Mouse (Mus musculus) midbrain, embryonic 11.5 days (tissue): ENCODE results near the gene Grm1. TPM values are rescaled to one million over a fixed set of nuclear protein-coding genes. Genes with fewer than 3 reads are reported as not detected.

Experiments used
- ATAC-seq: fragments of 200-750 bp; cut with Nextera tagmentation; 2 replicates; pipeline ENCODE4 v1.8.0; 2017; ENCODE audit warnings: moderate TSS enrichment, moderate library complexity; ENCODE audit not compliant: low FRiP score
- DNase-seq: peaks from one replicate; pipeline ENCODE4 v3.0.0; 2015; ENCODE audit warnings: low spot score; ENCODE audit errors: missing footprints
- H3K27ac ChIP-seq: fragments of 300-500 bp; sonication (generic); 2 replicates; pipeline ENCODE4 v1.5.1; 2014; ENCODE audit warnings: low read depth, low read length
- H3K27me3 ChIP-seq: fragments of 300-500 bp; sonication (generic); 2 replicates; pipeline ENCODE4 v1.6.1; 2014; ENCODE audit warnings: mild to moderate bottlenecking, low read length, moderate library complexity, mixed read lengths; ENCODE audit not compliant: control insufficient read depth, insufficient read depth
- H3K36me3 ChIP-seq: fragments of 300-500 bp; sonication (generic); 2 replicates; pipeline ENCODE4 v1.6.1; 2014; ENCODE audit warnings: mild to moderate bottlenecking, low read length, moderate library complexity, mixed read lengths; ENCODE audit not compliant: control insufficient read depth, insufficient read depth
- H3K4me1 ChIP-seq: fragments of 300-500 bp; sonication (generic); 2 replicates; pipeline ENCODE4 v1.6.1; 2014; ENCODE audit warnings: low read length; ENCODE audit not compliant: control insufficient read depth, insufficient read depth
- H3K4me2 ChIP-seq: fragments of 300-500 bp; sonication (generic); 2 replicates; pipeline ENCODE4 v1.6.1; 2014; ENCODE audit warnings: mild to moderate bottlenecking, moderate library complexity
- H3K4me3 ChIP-seq: fragments of 300-500 bp; sonication (generic); 2 replicates; pipeline ENCODE4 v1.5.1; 2014; ENCODE audit warnings: low read depth, low read length
- H3K9ac ChIP-seq: fragments of 300-500 bp; sonication (generic); 2 replicates; pipeline ENCODE4 v1.6.1; 2014; ENCODE audit warnings: low read length
- H3K9me3 ChIP-seq: fragments of 300-500 bp; sonication (generic); 2 replicates; pipeline ENCODE4 v1.6.1; 2016; ENCODE audit warnings: low read length; ENCODE audit not compliant: control insufficient read depth
- WGBS: fragments of 180-500 bp; shearing (Covaris S2); extraction: QIAGEN DNeasy Blood & Tissue Kit; methylation state at CpG from one replicate; pipeline ENCODE4 v1.1.7; 2014; 5-methylcytosine and 5-hydroxymethylcytosine counted together
- polyA plus RNA-seq: library from polyadenylated mRNA; unstranded; fragments of >200 nt; fragmentation: Nextera tagmentation; extraction: Ambion mirVana; gene quantifications from 2 replicates; pipeline ENCODE4 v1.2.1, GENCODE M21; 2014

Gene Grm1
- polyA plus RNA-seq, 1 experiment from 2014 or later: 0.36 TPM

GRCm38 (mm10) chr10:10818061-10818460 lies 264.1 kb downstream of the Grm1 start:
- no peak overlapping the region for H3K9ac ChIP-seq
- no peaks in the 10 kb centered on the region for H3K36me3 ChIP-seq
- no peak overlapping the region for H3K4me3 ChIP-seq
- H3K4me1 ChIP-seq: no peaks in the 10 kb centered on the region
- H3K9me3 ChIP-seq: no peaks in the 10 kb centered on the region
- ATAC-seq (no peak), DNase-seq (no peak)
- H3K27me3 ChIP-seq: no peaks in the 10 kb centered on the region
- 90% methylated on average over 2 of the region's 2 CpGs for WGBS
- H3K27ac ChIP-seq: no peak overlapping the region
- H3K4me2 ChIP-seq: no peak overlapping the region

GRCm38 (mm10) chr10:10814631-10815216 lies 267.4 kb downstream of the Grm1 start:
- H3K36me3 ChIP-seq: no peaks in the 10 kb centered on the region
- H3K27ac ChIP-seq: no peak overlapping the region
- no peaks in the 10 kb centered on the region for H3K27me3 ChIP-seq
- ATAC-seq: no peak
- H3K4me2 ChIP-seq: no peak overlapping the region
- no peak overlapping the region for H3K4me3 ChIP-seq
- no peak for DNase-seq
- WGBS: 72% methylated on average over 2 of the region's 2 CpGs
- no peak overlapping the region for H3K9ac ChIP-seq
- H3K4me1 ChIP-seq: no peaks in the 10 kb centered on the region
- no peaks in the 10 kb centered on the region for H3K9me3 ChIP-seq

GRCm38 (mm10) chr10:10812750-10813711 lies 269.1 kb downstream of the Grm1 start:
- no peak for DNase-seq
- Histone ChIP-seq H3K4me1 (no peaks in the 10 kb centered on the region), H3K27me3 (no peaks in the 10 kb centered on the region), H3K4me3 (no peak overlapping the region), H3K9me3 (no peaks in the 10 kb centered on the region), H3K27ac (no peak overlapping the region), H3K9ac (no peak overlapping the region), H3K4me2 (no peak overlapping the region), H3K36me3 (no peaks in the 10 kb centered on the region)
- ATAC-seq: no peak
- WGBS: 51% methylated on average over 5 of the region's 5 CpGs

- DNase-seq: no peak
- ATAC-seq: no peak
- 76% methylated on average over 3 of the region's 3 CpGs for WGBS
These were observed 272.4 kb downstream of the Grm1 start for GRCm38 (mm10) chr10:10809777-10810176.

GRCm38 (mm10) chr10:10795321-10795720 lies 286.8 kb downstream of the Grm1 start:
- no peak overlapping the region for H3K27ac ChIP-seq
- no peak overlapping the region for H3K4me3 ChIP-seq
- H3K4me1 ChIP-seq: no peaks in the 10 kb centered on the region
- no peaks in the 10 kb centered on the region for H3K36me3 ChIP-seq
- ATAC-seq (no peak), DNase-seq (no peak)
- no peaks in the 10 kb centered on the region for H3K27me3 ChIP-seq
- no peak overlapping the region for H3K4me2 ChIP-seq
- 92% methylated on average over 1 of the region's 1 CpGs for WGBS
- no peaks in the 10 kb centered on the region for H3K9me3 ChIP-seq
- no peak overlapping the region for H3K9ac ChIP-seq

More at GRCm38 (mm10) chr10:10809777-10810176, 272.4 kb downstream of the Grm1 start:
- Histone ChIP-seq H3K9me3 (no peaks in the 10 kb centered on the region), H3K27me3 (no peaks in the 10 kb centered on the region), H3K4me3 (no peak overlapping the region), H3K27ac (no peak overlapping the region), H3K36me3 (no peaks in the 10 kb centered on the region), H3K9ac (no peak overlapping the region), H3K4me2 (no peak overlapping the region), H3K4me1 (no peaks in the 10 kb centered on the region)

GRCm38 (mm10) chr10:10790458-10790857 lies 291.7 kb downstream of the Grm1 start:
- WGBS: 79% methylated on average over 1 of the region's 1 CpGs

GRCm38 (mm10) chr10:10789967-10790366 lies 292.2 kb downstream of the Grm1 start:
- no peaks in the 10 kb centered on the region for H3K36me3 ChIP-seq
- no peaks in the 10 kb centered on the region for H3K27me3 ChIP-seq
- no peak overlapping the region for H3K27ac ChIP-seq
- H3K9me3 ChIP-seq: no peaks in the 10 kb centered on the region
- H3K9ac ChIP-seq: no peak overlapping the region
- DNase-seq: no peak
- no peak overlapping the region for H3K4me2 ChIP-seq
- WGBS: 82% methylated on average over 4 of the region's 4 CpGs
- no peaks in the 10 kb centered on the region for H3K4me1 ChIP-seq
- ATAC-seq: no peak
- H3K4me3 ChIP-seq: no peak overlapping the region

More at GRCm38 (mm10) chr10:10790458-10790857, 291.7 kb downstream of the Grm1 start:
- Histone ChIP-seq H3K9me3 (no peaks in the 10 kb centered on the region), H3K4me3 (no peak overlapping the region), H3K4me1 (no peaks in the 10 kb centered on the region), H3K9ac (no peak overlapping the region), H3K27me3 (no peaks in the 10 kb centered on the region), H3K27ac (no peak overlapping the region), H3K36me3 (no peaks in the 10 kb centered on the region), H3K4me2 (no peak overlapping the region)
- DNase-seq: no peak
- ATAC-seq: no peak

- ATAC-seq: no peak
- H3K27me3 ChIP-seq: no peaks in the 10 kb centered on the region
These were observed 294.2 kb downstream of the Grm1 start for GRCm38 (mm10) chr10:10787906-10788416.

GRCm38 (mm10) chr10:10785122-10785521 lies 297.0 kb downstream of the Grm1 start:
- Histone ChIP-seq H3K4me3 (no peak overlapping the region), H3K9ac (no peak overlapping the region), H3K36me3 (no peaks in the 10 kb centered on the region), H3K27me3 (no peaks in the 10 kb centered on the region), H3K4me2 (no peak overlapping the region), H3K9me3 (no peaks in the 10 kb centered on the region), H3K4me1 (no peaks in the 10 kb centered on the region), H3K27ac (no peak overlapping the region)
- ATAC-seq (no peak), DNase-seq (no peak)
- 89% methylated on average over 3 of the region's 3 CpGs for WGBS

More at GRCm38 (mm10) chr10:10787906-10788416, 294.2 kb downstream of the Grm1 start:
- Histone ChIP-seq H3K9ac (no peak overlapping the region), H3K36me3 (no peaks in the 10 kb centered on the region), H3K9me3 (no peaks in the 10 kb centered on the region), H3K4me1 (no peaks in the 10 kb centered on the region), H3K27ac (no peak overlapping the region), H3K4me2 (no peak overlapping the region), H3K4me3 (no peak overlapping the region)
- WGBS: 84% methylated on average over 5 of the region's 6 CpGs
- DNase-seq: no peak
